In the genomic region with DNA sequence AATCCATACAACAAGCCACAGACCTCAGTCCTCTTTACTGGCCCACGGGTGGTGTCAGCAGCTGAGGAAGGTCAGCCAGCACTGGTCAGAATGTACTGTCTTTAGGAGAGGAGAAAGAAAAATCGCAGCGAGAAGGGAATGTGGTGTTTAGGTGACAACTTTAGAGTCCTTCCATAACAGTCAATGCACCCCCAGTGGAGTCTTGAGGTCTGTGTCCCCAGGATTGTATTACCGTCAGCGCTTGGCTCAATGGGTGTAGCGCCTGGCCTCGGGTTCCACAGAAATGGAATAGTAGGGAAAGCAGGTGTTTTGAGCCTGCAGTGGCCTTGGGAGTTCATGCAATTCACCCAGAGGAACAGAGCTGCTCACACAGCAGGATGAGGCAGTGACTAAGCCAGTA, we compare ENCODE assay signal across 19 mouse cellular contexts.
"Had no signal": no experiment of that assay in that cellular context is flagged by ENCODE, and none has a peak within 500 bp of the region (broad histone marks: within the 10 kb centered on the region; RNA-seq: fewer than 3 reads in every experiment).

No protein-coding gene starts in this region.

- H3K27me3 ChIP-seq: midbrain, embryonic 12.5 days; neural tube, embryonic 13.5 days; neural tube, embryonic 15.5 days had no signal

- H3K9me3 ChIP-seq: midbrain, embryonic 10.5 days; midbrain, embryonic 12.5 days; neural tube, embryonic 13.5 days; neural tube, embryonic 15.5 days had no signal

- ATAC-seq: midbrain, embryonic 16.5 days had no signal

- DNase-seq: lung, adult 18-20 months; lung, embryonic 14.5 days; lung, postnatal 10 days; lung, postnatal 4 days; midbrain, embryonic 14.5 days; retina, postnatal 1 day; right cerebral cortex, adult 18-20 months; right cerebral cortex, postnatal 25 days; right cerebral cortex, postnatal 4 days; spleen, adult 18-20 months; thymus, adult 18-20 months; thymus, postnatal 14 days; thymus, postnatal 36 days had no signal

- H3K4me1 ChIP-seq: midbrain, embryonic 10.5 days; midbrain, embryonic 12.5 days; neural tube, embryonic 13.5 days; neural tube, embryonic 15.5 days had no signal

- H3K4me3 ChIP-seq: midbrain, embryonic 10.5 days; midbrain, embryonic 12.5 days; myocyte; neural tube, embryonic 13.5 days; neural tube, embryonic 15.5 days had no signal

- H3K9ac ChIP-seq: lung, embryonic 14.5 days; midbrain, embryonic 12.5 days; neural tube, embryonic 13.5 days; neural tube, embryonic 15.5 days had no signal

- H3K4me2 ChIP-seq: lung, embryonic 14.5 days; midbrain, embryonic 12.5 days; neural tube, embryonic 13.5 days; neural tube, embryonic 15.5 days had no signal

- H3K27ac ChIP-seq: midbrain, embryonic 10.5 days; midbrain, embryonic 12.5 days; neural tube, embryonic 13.5 days; neural tube, embryonic 15.5 days had no signal
